Mouse (Mus musculus) neural tube, embryonic 11.5 days (tissue): Measurements from ENCODE around the gene Lzic. TPM values are rescaled to one million over a fixed set of nuclear protein-coding genes. Genes with fewer than 3 reads are reported as not detected.

Experiments
- ATAC-seq: fragments of 200-750 bp; cut with Nextera tagmentation; 2 replicates; pipeline ENCODE4 v1.8.0; 2017; ENCODE audit warnings: moderate number of reproducible peaks, mild to moderate bottlenecking, moderate TSS enrichment, moderate library complexity; ENCODE audit not compliant: insufficient read depth, low FRiP score, low TSS enrichment
- DNase-seq: peaks from one replicate; pipeline ENCODE4 v3.0.0-alpha.2; 2015; ENCODE audit warnings: low spot score
- H3K27ac ChIP-seq: fragments of 300-500 bp; sonication (generic); 2 replicates; pipeline ENCODE4 v1.5.1; 2014; ENCODE audit warnings: low read depth, mild to moderate bottlenecking, low read length
- H3K27me3 ChIP-seq: fragments of 300-500 bp; sonication (generic); 2 replicates; pipeline ENCODE4 v1.6.1; 2014; ENCODE audit warnings: mild to moderate bottlenecking, low read length, mixed read lengths; ENCODE audit not compliant: control insufficient read depth, insufficient read depth
- H3K36me3 ChIP-seq: fragments of 300-500 bp; sonication (generic); 2 replicates; pipeline ENCODE4 v1.6.1; 2014; ENCODE audit warnings: mild to moderate bottlenecking, low read length, moderate library complexity, mixed read lengths; ENCODE audit not compliant: control insufficient read depth, insufficient read depth
- H3K4me1 ChIP-seq: fragments of 300-500 bp; sonication (generic); 2 replicates; pipeline ENCODE4 v1.6.1; 2014; ENCODE audit warnings: low read length, mixed read lengths; ENCODE audit not compliant: control insufficient read depth, insufficient read depth
- H3K4me2 ChIP-seq: fragments of 300-500 bp; sonication (generic); 2 replicates; pipeline ENCODE4 v1.6.1; 2014; ENCODE audit warnings: low read depth, mild to moderate bottlenecking, moderate library complexity
- H3K4me3 ChIP-seq: fragments of 300-500 bp; sonication (generic); 2 replicates; pipeline ENCODE4 v1.5.1; 2014; ENCODE audit warnings: low read depth, low read length
- H3K9ac ChIP-seq: fragments of 300-500 bp; sonication (generic); 2 replicates; pipeline ENCODE4 v1.6.1; 2014; ENCODE audit warnings: mild to moderate bottlenecking, low read length
- H3K9me3 ChIP-seq: fragments of 300-500 bp; sonication (generic); 2 replicates; pipeline ENCODE4 v1.6.1; 2016; ENCODE audit warnings: low read length; ENCODE audit not compliant: control insufficient read depth
- WGBS: fragments of 180-500 bp; shearing (Covaris S2); extraction: QIAGEN DNeasy Blood & Tissue Kit; methylation state at CpG from one replicate; pipeline ENCODE4 v1.1.7; 2014; 5-methylcytosine and 5-hydroxymethylcytosine counted together
- polyA plus RNA-seq: library from polyadenylated mRNA; unstranded; fragments of >200 nt; fragmentation: Nextera tagmentation; extraction: Ambion mirVana; gene quantifications from 2 replicates; pipeline ENCODE4 v1.2.1, GENCODE M21; 2014

Gene Lzic
- polyA plus RNA-seq, 1 experiment from 2014 or later, result 49.4 TPM

DNA sequence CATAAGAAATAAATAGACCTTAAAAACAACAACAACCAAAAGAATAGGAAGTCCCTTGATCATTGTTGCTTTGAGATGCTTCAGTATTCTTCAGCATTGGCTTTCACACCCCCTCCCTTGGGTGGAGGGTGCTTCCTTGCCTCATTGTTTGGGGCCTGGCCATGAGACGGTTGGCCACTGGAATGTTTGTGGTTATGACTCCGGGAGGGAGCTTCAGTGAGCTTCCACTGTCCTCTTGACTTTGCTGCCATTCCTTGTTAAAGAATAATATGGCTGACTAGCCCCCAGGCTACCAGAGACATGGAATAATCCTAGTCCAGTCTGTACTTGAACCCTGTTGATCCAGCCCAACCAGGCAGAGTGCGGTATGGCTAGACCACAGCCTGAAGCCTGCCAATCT is 21.9 kb downstream of the Lzic start:
- H3K9me3 ChIP-seq, result no peaks in the 10 kb centered on the region
- no peak overlapping the region for H3K9ac ChIP-seq
- no peak for DNase-seq
- 71% methylated on average over 3 of the region's 3 CpGs for WGBS
- ATAC-seq, result no peak
- no peaks in the 10 kb centered on the region for H3K27me3 ChIP-seq
- H3K36me3 ChIP-seq, result no peaks in the 10 kb centered on the region
- no peak overlapping the region for H3K4me2 ChIP-seq
- no peak overlapping the region for H3K27ac ChIP-seq
- no peaks in the 10 kb centered on the region for H3K4me1 ChIP-seq
- H3K4me3 ChIP-seq, result no peak overlapping the region

DNA sequence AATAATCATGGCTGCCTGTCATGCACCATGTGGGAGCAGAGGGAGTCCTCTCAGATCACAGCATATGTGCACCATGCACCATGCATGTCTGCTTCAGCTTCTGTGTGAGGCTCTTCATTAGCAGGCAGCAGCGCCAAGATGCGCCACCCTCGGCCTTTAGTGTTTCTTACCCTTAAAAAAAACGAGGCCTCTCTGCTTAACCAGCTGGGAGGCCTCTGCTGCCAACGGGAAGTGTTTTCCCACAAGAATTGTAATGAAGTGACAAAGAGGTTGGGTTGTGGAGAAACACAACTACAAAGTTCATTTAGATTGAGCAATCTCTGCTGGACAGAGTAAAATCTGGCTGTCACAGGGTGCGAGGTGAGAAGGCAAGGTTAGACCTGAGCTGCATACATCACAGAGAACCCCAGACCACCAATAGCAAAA is 26.2 kb downstream of the Lzic start:
- H3K27me3 ChIP-seq, result no peaks in the 10 kb centered on the region
- no peak overlapping the region for H3K27ac ChIP-seq
- no peaks in the 10 kb centered on the region for H3K36me3 ChIP-seq
- ATAC-seq (no peak), DNase-seq (no peak)
- no peaks in the 10 kb centered on the region for H3K9me3 ChIP-seq
- 60% methylated on average over 6 of the region's 6 CpGs for WGBS
- no peak overlapping the region for H3K4me3 ChIP-seq
- H3K4me2 ChIP-seq, result no peak overlapping the region
- no peaks in the 10 kb centered on the region for H3K4me1 ChIP-seq
- no peak overlapping the region for H3K9ac ChIP-seq

DNA sequence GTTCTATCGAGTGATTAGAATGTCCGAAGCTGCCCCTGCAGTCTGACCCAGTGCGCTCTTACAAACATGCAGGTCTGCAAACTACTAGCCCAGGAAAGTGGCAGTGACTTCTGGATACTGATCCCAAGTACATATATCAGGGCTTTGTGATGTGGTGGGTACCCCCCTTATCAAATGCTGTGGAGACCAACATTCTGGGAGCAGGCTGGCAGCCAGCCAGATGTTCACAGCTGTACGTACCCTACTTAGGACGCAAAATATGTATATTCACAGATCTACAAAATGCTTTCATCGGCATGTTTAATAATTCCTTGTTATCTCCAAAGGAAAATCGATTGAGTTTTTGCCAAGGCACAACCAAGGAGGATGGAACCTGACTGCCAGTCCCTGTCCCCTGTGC is 27.0 kb downstream of the Lzic start:
- DNase-seq, result no peak
- ATAC-seq, result no peak
- no peak overlapping the region for H3K27ac ChIP-seq

DNA sequence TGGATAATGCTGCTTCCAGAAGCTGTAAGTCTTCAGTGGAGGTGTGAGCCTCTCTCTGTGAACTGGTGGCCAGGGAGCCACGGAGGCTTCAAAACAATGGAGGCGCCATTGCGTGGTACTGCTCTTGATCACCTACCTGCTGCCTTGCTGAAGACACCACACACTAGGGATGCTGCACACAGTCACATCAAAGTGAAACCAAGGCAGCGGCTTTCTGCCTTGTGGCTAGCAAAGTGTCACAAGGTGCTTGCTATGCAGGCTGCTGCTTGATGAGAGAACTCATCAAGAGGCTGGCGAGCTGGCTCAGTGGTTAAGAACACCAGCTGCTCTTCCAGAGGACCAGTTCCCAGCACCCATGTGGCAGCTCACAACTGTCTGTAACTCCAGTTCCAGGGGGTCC is 30.7 kb downstream of the Lzic start:
- Histone ChIP-seq H3K27ac (no peak overlapping the region), H3K9me3 (no peaks in the 10 kb centered on the region), H3K4me1 (peaks cover 11% of the 10 kb centered on the region), H3K36me3 (no peaks in the 10 kb centered on the region), H3K9ac (no peak overlapping the region), H3K27me3 (no peaks in the 10 kb centered on the region), H3K4me3 (no peak overlapping the region), H3K4me2 (no peak overlapping the region)
- WGBS, result 86% methylated on average over 5 of the region's 5 CpGs
- ATAC-seq (no peak), DNase-seq (no peak)

More for the DNA sequence above, 27.0 kb downstream of the Lzic start:
- Histone ChIP-seq H3K4me1 (no peaks in the 10 kb centered on the region), H3K36me3 (no peaks in the 10 kb centered on the region), H3K27me3 (no peaks in the 10 kb centered on the region), H3K9ac (no peak overlapping the region), H3K4me3 (no peak overlapping the region), H3K9me3 (no peaks in the 10 kb centered on the region), H3K4me2 (no peak overlapping the region)
- 91% methylated on average over 7 of the region's 7 CpGs for WGBS

DNA sequence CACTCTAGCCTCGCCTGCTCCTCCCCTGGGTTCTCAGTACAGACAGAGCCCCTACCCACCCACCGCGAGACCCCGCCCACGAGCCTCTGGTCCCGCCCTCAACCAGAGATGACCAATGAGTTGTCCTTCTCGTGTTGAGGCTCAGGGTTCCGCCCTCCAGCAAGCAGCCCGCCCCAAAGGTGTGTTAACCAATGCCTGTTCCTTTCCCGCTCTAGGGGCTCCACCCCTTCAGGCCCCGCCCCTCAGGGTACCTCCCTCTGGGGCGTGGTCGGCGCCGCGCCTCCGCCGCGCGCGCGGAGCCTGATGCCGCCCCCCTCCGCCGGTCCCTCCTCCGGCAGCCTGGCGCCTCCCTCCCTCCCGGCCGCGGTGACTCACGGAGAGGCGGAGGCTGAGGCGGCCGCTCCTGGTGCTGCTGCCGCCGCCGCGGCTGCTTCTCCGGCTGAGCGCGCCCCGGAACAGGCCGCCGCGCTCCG is 32.9 kb downstream of the Lzic start, which contains the start of gene Ctnnbip1:
Ctnnbip1 (plus strand) TSS at position 369 of the 473 bp plus-strand sequence.
- WGBS, result 0% methylated on average over 39 of the region's 46 CpGs
- Histone ChIP-seq H3K4me1 (peaks cover 11% of the 10 kb centered on the region), H3K9ac (peak within 1 kb of the TSS; percentile 88), H3K4me3 (peak within 1 kb of the TSS; percentile 91), H3K27ac (no peak within 1 kb of the TSS; the same call in 1 of the 2 replicates), H3K36me3 (no peaks in the 10 kb centered on the region), H3K9me3 (no peaks in the 10 kb centered on the region), H3K4me2 (peak within 1 kb of the TSS; percentile 92), H3K27me3 (no peaks in the 10 kb centered on the region)
- ATAC-seq (peak; percentile 99), DNase-seq (peak; percentile 99)

DNA sequence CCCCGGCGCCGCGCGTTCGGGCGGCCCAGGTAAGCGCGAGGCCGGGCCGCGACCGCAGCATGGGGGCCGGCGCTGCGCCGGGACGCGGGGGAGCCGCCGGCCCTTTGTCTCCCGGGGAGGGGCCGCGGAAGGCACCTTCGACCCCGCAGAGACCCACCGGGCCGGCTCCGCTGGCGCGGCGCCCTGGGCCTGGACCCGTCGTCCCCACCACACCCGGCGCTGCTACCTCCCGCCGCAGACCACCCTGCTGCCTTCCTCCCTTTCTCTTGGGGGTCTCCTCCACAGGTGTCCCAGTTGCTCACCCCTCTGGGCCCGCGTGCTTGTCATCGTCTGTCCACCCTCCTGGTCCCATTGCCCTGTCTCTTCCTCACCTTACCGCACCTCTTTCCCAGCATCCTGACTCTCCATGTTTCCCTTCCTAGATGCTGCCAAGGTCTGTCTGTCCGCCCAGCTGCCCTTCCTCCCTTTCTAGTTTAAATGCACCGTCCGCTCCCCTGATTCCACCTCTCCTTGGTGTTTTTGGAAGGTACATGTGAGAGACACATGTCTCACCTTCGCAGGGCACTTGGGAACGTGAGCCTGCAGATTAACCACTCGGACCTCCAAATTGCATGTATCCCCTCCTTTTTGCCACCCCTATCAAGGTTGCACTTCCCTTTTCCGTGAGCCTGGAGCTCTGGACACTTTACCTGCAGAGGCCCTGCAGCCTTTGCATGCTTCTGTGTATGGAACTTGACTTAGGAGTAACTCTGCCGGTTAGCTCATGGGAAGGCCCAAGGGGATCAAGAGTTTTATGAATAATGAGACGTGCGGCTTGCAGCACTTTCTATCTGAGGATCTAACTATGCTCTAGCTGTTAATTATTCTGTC is 33.6 kb downstream of the Lzic start:
- Histone ChIP-seq H3K4me2 (peak overlapping the region; percentile 92), H3K27ac (no peak overlapping the region; the same call in 1 of the 2 replicates), H3K4me3 (peak overlapping the region; percentile 91), H3K9ac (peak overlapping the region; percentile 88), H3K36me3 (no peaks in the 10 kb centered on the region), H3K27me3 (no peaks in the 10 kb centered on the region), H3K9me3 (no peaks in the 10 kb centered on the region), H3K4me1 (peaks cover 11% of the 10 kb centered on the region)
- no peak for DNase-seq
- peak; percentile 35 for ATAC-seq
- WGBS, result 5% methylated on average over 35 of the region's 52 CpGs

DNA sequence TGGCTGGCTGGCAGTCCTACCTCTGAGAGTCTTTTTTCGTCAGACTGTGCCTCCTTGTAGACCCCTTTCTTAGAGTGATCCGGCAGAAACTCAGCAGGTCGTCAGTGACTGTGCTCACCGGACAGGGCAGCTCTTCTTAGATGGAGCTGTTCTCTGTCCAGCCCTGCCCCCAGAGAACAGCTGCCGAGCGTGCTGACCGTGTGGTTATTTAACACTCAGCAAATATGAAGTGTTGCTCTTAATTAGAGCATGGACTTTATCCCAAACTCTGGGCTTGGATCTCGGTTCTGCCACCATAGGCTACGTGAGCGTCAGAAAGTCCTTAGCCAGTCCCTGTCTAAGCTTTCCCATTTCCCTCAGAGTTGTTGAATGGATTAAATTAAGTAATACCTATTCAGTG is 36.2 kb downstream of the Lzic start:
- H3K4me1 ChIP-seq, result peaks cover 18% of the 10 kb centered on the region
- H3K9me3 ChIP-seq, result no peaks in the 10 kb centered on the region
- no peak overlapping the region for H3K9ac ChIP-seq
- H3K27ac ChIP-seq, result no peak overlapping the region
- H3K4me2 ChIP-seq, result no peak overlapping the region
- no peak overlapping the region for H3K4me3 ChIP-seq
- no peak for DNase-seq
- H3K27me3 ChIP-seq, result no peaks in the 10 kb centered on the region
- H3K36me3 ChIP-seq, result 0 out of 2 replicates have a peak, but pooled peaks cover 2% of the 10 kb centered on the region
- 74% methylated on average over 10 of the region's 10 CpGs for WGBS
- ATAC-seq, result no peak

DNA sequence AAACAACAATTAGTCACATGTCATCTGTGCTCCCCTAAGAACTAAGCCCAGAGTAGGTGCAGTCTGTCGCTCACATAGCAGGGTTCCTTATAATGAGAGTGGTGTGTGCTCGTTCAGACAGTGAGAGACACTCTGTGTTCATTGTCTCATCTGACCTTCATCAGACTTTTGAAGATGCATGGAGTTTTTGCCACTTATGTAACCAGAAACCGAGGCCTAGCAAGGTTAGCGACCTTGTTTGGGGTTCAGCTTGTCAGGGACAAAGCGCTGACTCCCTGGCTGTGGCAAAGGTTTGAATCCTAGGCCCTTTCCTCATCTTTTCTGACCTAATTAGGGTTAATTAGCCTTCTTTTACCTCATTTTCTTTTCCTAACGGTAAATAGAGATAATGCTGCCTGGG is 38.9 kb downstream of the Lzic start:
- DNase-seq, result no peak
- Histone ChIP-seq H3K4me3 (no peak overlapping the region), H3K36me3 (0 out of 2 replicates have a peak, but pooled peaks cover 2% of the 10 kb centered on the region), H3K27me3 (no peaks in the 10 kb centered on the region), H3K27ac (no peak overlapping the region), H3K9ac (no peak overlapping the region), H3K4me1 (peaks cover 18% of the 10 kb centered on the region), H3K9me3 (no peaks in the 10 kb centered on the region), H3K4me2 (no peak overlapping the region)
- 82% methylated on average over 6 of the region's 6 CpGs for WGBS
- no peak for ATAC-seq

DNA sequence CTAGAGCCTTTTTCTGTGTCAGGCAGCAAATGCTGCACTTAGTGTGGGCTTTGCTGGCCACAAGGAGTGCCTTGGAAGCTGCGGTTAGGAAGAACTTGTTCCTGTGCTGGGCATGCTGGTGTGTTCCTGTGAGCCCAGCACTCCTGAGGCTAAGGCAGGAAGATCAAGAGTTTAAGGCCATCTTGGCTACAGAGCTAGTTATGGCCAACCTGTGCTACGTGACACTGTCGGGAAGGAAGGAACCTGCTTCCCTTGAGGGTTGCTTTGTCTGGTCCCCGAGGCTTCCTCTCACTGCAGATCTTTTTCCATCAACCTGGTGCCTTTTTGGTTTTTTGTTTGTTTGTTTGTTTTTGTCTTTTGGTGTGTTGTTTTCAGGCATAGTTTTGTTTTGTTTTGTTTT is 40.1 kb downstream of the Lzic start:
- no peak overlapping the region for H3K4me2 ChIP-seq
- H3K4me3 ChIP-seq, result no peak overlapping the region
- ATAC-seq, result no peak
- peaks cover 13% of the 10 kb centered on the region for H3K4me1 ChIP-seq
- no peaks in the 10 kb centered on the region for H3K9me3 ChIP-seq
- H3K27me3 ChIP-seq, result no peaks in the 10 kb centered on the region
- no peak overlapping the region for H3K27ac ChIP-seq
- H3K9ac ChIP-seq, result no peak overlapping the region
- H3K36me3 ChIP-seq, result 0 out of 2 replicates have a peak, but pooled peaks cover 2% of the 10 kb centered on the region
- no peak for DNase-seq
- WGBS, result 89% methylated on average over 4 of the region's 4 CpGs
